Mouse (Mus musculus): ENCODE measurements around the gene Zfp36l2. TPM values are rescaled to one million over a fixed set of nuclear protein-coding genes. Genes with fewer than 3 reads are reported as not detected.
"Not testable (repeated sequence)": the region's sequence is repeated elsewhere in the genome, so short reads cannot be mapped to it uniquely, and the experiment has no call there.

Zfp36l2 gene
- polyA plus RNA-seq, 1 experiment from 2014 or later = 14.8 TPM

DNA sequence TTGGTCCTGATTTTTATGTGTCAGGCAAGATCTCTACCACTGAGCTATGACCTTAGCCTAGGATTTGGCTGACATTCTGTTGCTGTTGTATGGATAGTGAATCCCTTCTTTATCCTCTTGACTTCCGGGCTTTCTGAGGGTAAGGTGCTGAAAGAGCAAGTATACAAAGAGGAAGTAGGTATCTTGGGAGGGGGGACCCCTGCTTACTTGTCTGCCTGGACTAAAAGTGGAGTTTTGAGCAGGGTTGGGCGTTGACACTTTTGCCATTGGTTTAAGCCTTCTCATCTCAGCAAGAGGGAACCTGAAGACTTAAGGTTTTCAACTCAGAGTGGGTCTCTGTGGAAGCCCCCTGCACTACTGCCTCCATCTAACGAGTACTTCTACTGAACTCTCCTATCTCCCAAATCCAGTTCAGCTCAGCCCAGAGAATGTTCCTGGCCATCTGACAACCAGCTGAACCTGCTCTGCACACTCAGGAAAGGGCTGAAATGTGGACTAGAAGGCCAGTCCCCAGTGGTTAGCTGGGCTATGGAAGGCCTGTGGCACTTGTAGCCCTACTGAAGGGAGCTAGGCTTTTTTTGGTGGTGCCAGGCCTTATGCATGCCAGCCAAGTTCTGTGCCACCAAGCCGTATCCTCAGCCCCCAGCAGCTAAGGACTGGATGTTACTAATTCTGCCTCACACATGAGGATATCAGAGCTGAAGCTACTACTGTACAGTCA lies 6.7 kb upstream of the Zfp36l2 start:
- H3K4me3 ChIP-seq = no peak overlapping the region
- WGBS = 71% methylated on average over 4 of the region's 4 CpGs
- no peak overlapping the region for H3K9ac ChIP-seq
- no peak for ATAC-seq (ENCODE audit: borderline replicate concordance, extremely low read depth, low FRiP score, low TSS enrichment)
- no peak overlapping the region for H3K4me2 ChIP-seq
- no peaks in the 10 kb centered on the region for H3K9me3 ChIP-seq
- no peak overlapping the region for H3K27ac ChIP-seq
- H3K36me3 ChIP-seq = 0 out of 2 replicates have a peak, but pooled peaks cover 2% of the 10 kb centered on the region
- no peaks in the 10 kb centered on the region for H3K27me3 ChIP-seq
- peaks cover 10% of the 10 kb centered on the region for H3K4me1 ChIP-seq

DNA sequence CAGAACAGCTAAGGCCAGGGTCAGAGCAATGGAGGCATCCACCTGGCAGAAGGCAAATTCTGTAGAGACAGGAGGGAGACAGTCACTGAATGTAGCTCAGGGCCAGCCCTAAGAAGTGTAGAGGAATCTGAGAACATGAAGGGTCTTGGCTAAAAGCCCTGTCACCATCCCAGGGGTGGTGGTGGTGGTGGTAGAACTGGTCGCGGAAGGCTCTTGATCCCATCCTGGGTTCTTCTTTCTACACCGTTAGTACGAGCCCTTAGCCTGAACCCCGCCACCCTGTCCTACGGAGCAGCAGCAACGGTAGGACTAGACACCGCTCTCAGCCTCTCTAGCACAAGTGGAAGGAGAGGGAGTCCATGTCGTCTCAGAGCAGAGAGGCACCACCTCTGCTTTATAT lies 5.7 kb upstream of the Zfp36l2 start:
- Histone ChIP-seq H3K9me3 (no peaks in the 10 kb centered on the region), H3K4me2 (no peak overlapping the region), H3K36me3 (0 out of 2 replicates have a peak, but pooled peaks cover 2% of the 10 kb centered on the region), H3K4me1 (peaks cover 20% of the 10 kb centered on the region), H3K27me3 (no peaks in the 10 kb centered on the region), H3K27ac (no peak overlapping the region), H3K9ac (no peak overlapping the region), H3K4me3 (no peak overlapping the region)
- WGBS = 80% methylated on average over 9 of the region's 9 CpGs
- no peak for ATAC-seq (ENCODE audit: borderline replicate concordance, extremely low read depth, low FRiP score, low TSS enrichment)

DNA sequence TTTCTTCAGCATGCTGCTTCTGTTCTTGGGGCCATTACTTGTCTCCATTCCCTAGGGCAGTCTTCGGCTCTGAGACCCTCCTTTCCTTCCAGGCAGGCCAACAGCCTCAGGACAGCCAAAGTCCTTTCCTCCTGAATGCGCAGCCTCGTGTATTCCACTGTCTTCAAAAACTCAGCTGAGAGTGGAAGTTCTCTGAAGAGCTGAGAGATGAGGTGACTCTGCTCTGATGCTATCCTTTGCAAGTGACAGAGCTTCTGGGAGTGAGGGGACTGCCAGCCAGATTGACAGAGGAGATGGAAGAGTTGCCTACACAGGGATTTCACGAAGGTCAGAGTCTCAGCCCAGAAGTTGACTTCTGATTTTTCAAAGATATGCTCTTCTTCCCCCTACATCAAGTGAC lies 4.2 kb upstream of the Zfp36l2 start:
- WGBS = 86% methylated on average over 4 of the region's 4 CpGs
- Histone ChIP-seq H3K4me1 (peaks cover 15% of the 10 kb centered on the region), H3K27ac (0 out of 2 replicates have a peak overlapping the region, but pooled peaks have one; percentile 9), H3K4me3 (no peak overlapping the region), H3K9me3 (no peaks in the 10 kb centered on the region), H3K4me2 (no peak overlapping the region), H3K36me3 (0 out of 2 replicates have a peak, but pooled peaks cover 2% of the 10 kb centered on the region), H3K27me3 (no peaks in the 10 kb centered on the region), H3K9ac (no peak overlapping the region)
- ATAC-seq (ENCODE audit: borderline replicate concordance, extremely low read depth, low FRiP score, low TSS enrichment) = no peak

DNA sequence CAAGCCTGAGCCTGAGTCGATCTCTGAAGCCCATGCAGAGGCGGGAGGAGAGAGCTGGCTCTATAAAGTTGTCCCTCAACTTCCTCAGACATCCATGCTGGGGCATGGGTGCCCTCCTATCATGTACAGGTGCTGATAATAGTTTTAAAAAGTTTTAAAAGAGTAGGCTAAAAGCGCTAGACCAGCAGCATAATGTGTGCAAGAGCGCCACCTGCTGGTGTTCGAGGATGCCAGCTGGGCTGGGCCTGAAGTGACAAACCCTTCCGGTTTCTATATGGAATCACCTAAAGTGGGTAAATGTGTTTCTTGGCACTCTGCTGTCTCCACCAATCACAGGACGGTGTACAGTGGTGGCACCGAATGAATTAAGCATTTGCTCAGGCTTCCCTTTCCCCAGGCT lies 3.1 kb upstream of the Zfp36l2 start:
- Histone ChIP-seq H3K4me3 (no peak overlapping the region), H3K9me3 (no peaks in the 10 kb centered on the region), H3K9ac (no peak overlapping the region), H3K4me1 (peaks cover 15% of the 10 kb centered on the region), H3K27ac (no peak overlapping the region), H3K4me2 (no peak overlapping the region), H3K27me3 (no peaks in the 10 kb centered on the region), H3K36me3 (0 out of 2 replicates have a peak, but pooled peaks cover 2% of the 10 kb centered on the region)
- 22% methylated on average over 8 of the region's 8 CpGs for WGBS
- no peak for ATAC-seq (ENCODE audit: borderline replicate concordance, extremely low read depth, low FRiP score, low TSS enrichment)

DNA sequence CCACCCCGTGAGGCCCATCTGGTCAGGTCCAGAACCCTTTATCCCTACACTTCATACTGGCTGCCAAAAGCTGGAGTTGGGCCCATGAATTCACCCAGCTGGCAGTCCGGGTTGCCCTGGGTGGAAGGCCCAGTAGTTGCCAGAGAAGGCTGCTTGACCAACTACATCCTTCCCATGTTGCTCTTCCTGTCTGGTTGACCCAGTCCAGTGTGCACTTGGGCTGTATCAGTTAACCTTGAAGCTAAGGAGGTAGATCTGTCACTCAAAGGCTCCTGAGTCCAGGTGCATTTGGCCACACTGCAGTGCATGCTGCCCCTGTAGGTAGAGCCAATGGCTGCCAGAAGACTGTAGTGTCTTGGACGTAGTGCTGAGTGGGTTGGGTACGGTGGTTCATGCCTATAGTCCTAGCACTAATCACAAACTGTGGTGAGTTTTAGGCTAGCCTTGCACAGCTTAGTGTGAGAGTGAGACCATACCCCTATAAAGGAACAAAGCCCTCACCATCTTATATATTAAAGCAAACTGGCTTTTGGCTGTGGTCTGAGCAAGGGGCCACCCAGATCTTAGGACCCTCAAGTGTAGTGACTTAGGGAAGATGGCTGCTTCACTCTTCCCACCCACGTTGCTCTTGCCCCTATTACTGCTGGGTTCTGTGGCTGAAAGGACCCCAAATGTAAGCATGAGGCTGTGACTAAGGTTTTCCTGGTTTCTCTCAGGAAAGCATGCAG lies 1.5 kb upstream of the Zfp36l2 start:
- H3K27ac ChIP-seq = peak overlapping the region; percentile 100
- no peaks in the 10 kb centered on the region for H3K27me3 ChIP-seq
- H3K36me3 ChIP-seq = peaks cover 2% of the 10 kb centered on the region; the same call in 1 of the 2 replicates
- ATAC-seq (ENCODE audit: borderline replicate concordance, extremely low read depth, low FRiP score, low TSS enrichment) = no peak
- WGBS = 70% methylated on average over 5 of the region's 5 CpGs
- peak overlapping the region; percentile 94 for H3K4me2 ChIP-seq
- H3K9ac ChIP-seq = peak overlapping the region; percentile 71; the same call in 1 of the 2 replicates
- H3K4me3 ChIP-seq = no peak overlapping the region
- peaks cover 15% of the 10 kb centered on the region for H3K4me1 ChIP-seq
- H3K9me3 ChIP-seq = no peaks in the 10 kb centered on the region

DNA sequence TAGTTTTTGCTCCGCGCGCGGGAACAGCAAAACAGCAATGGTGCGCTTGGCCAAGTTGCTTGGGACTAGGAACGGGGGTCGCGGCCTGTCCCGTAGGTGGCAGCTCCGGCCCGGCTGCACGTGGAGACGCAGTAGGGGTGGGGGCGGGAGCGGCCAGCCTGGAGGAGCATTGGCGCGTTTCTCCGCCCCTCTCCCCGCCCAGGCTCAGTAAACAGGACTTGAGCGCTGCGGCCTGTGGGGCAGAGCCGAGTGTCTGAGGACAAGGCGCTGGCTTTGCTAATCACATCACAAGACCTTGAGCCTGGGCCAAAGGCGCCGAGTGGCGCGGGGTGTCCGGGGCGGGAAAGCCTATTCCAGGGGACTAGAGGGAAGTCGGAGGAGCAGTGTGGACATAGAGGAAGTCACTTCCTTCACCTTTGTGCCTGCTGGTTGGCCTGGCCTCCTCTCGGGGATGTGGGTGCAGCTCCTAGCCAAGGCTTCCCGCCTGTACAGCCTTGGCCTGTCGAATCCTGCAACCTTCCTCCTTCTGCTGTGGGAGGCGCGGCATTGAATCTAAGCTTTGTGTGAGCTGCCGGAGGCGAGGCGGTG lies 721 bp upstream of the Zfp36l2 start:
- H3K9ac ChIP-seq = peak overlapping the region; percentile 71
- H3K4me2 ChIP-seq = peak overlapping the region; percentile 94
- peaks cover 2% of the 10 kb centered on the region; the same call in 1 of the 2 replicates for H3K36me3 ChIP-seq
- peak overlapping the region; percentile 100 for H3K27ac ChIP-seq
- H3K9me3 ChIP-seq = no peaks in the 10 kb centered on the region
- WGBS = 1% methylated on average over 36 of the region's 38 CpGs
- H3K4me1 ChIP-seq = peaks cover 17% of the 10 kb centered on the region
- no peaks in the 10 kb centered on the region for H3K27me3 ChIP-seq
- H3K4me3 ChIP-seq = peak overlapping the region; percentile 77
- peak; percentile 91 for ATAC-seq (ENCODE audit: borderline replicate concordance, extremely low read depth, low FRiP score, low TSS enrichment)

DNA sequence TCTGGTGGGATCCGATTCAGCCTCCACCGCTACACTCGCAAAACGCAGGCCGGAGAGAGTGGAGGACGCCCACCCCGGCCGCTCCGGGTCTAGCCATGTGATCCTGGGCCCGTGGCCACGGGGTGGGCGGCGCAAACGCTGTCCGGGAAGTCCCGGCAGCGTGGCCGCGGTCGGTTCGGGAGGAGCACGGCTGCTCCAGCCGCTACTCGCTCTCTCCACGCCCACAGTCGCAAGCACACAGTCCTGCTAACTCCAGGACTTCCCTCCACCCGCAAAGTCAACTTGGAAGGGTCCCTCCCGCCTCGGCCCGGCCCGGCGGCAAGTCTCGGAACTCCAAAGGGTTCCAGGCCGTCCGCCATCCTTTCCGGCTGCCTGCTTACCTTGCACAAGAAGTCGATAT lies 483 bp downstream of the Zfp36l2 start:
- peak overlapping the region; percentile 87 for H3K4me3 ChIP-seq
- peak overlapping the region; percentile 94 for H3K4me2 ChIP-seq
- not testable (repeated sequence) for H3K27me3 ChIP-seq, H3K9me3 ChIP-seq, H3K36me3 ChIP-seq
- peaks cover 29% of the 10 kb centered on the region for H3K4me1 ChIP-seq
- ATAC-seq (ENCODE audit: borderline replicate concordance, extremely low read depth, low FRiP score, low TSS enrichment) = peak; percentile 21
- H3K27ac ChIP-seq = peak overlapping the region; percentile 100
- 0% methylated on average over 15 of the region's 37 CpGs for WGBS
- peak overlapping the region; percentile 91 for H3K9ac ChIP-seq

DNA sequence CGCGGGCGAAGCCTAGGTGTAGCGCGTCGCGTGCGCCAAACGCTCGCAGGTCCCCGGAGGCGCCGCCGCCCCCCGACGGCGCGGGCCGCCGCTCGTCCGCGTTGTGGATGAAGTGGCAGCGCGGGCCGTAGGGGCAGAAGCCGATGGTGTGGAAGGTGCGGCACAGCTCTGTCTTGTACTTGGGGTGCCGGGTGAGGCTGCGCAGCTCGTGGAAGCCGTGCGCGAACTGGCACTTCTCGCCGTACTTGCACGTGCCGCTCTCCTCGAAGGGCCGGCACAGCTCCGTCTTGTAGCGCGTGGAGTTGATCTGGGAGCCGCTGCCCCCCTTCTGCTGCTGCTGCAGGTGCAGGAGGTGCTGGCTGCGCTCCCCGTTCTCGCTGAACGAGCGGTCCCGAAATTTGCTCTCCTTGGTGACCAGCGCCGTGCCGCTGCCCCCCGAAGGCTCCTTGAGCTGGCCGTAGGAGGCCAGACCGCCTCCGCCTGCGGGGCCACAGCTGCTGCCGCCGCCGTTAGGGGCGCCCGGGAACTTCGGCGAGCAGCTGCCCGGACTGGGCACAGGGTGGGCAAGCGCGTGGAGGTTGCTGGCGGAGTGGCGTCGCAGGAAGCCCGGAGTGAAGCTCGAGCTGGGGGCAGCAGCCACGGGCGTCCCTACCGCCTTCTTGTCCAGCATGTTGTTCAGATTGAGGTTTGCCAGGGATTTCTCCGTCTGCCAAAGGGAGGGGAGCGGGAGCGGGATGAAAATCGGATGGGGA lies 1.1 kb downstream of the Zfp36l2 start:
- H3K36me3 ChIP-seq = peaks cover 2% of the 10 kb centered on the region; the same call in 1 of the 2 replicates
- peak overlapping the region; percentile 96 for H3K27ac ChIP-seq
- no peaks in the 10 kb centered on the region for H3K27me3 ChIP-seq
- no peaks in the 10 kb centered on the region for H3K9me3 ChIP-seq
- H3K9ac ChIP-seq = peak overlapping the region; percentile 91
- H3K4me1 ChIP-seq = peaks cover 36% of the 10 kb centered on the region
- no peak for ATAC-seq (ENCODE audit: borderline replicate concordance, extremely low read depth, low FRiP score, low TSS enrichment)
- H3K4me3 ChIP-seq = peak overlapping the region; percentile 87
- peak overlapping the region; percentile 73 for H3K4me2 ChIP-seq
- WGBS = under 1% methylated on average over 79 of the region's 80 CpGs

DNA sequence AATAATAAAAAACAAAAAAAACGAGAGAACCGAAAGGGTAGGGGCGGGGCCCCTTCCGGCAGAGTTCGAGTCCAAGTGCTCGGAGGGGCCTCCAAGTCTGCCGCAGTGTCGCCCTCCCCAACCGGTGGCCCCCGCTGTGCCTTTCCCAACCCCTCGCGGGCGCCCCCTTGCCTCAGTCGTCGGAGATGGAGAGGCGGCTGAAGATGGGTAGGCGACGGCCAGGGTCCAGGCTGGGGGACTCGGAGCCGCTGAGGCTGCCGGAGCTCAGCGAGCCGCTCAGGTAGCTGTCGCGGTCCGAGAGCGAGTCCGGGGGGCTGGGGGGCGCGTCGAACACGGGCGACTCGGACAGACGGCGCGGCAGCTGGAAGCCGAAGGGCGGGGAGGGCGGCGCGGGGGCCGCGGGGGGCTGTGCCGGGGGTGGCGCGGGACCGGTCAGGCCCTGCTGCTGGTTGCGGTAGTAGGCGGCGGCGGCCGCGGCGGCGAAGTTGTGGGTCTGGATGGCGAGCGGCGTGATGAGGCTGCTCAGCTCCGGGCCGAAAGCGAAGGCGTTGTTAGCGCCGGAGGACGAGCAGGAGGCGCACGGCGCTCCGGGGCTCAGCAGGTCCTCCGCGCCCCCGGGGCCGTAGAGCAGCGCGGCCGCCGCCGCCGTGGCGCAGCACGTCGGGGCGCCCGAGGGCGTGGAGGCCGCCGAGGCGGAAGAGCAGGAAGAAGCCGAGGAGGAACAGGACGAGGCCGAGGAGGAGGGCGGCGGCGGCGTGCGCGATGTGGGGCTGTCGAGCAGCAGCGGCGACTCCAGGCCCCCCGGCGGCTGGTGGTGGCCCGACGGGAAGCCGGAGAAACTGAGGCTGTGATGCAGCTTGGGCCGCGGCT lies 1.9 kb downstream of the Zfp36l2 start:
- Histone ChIP-seq H3K4me3 (peak overlapping the region; percentile 87), H3K36me3 (no peaks in the 10 kb centered on the region; the same call in 1 of the 2 replicates), H3K9me3 (no peaks in the 10 kb centered on the region), H3K4me1 (peaks cover 44% of the 10 kb centered on the region), H3K9ac (peak overlapping the region; percentile 91), H3K27me3 (no peaks in the 10 kb centered on the region), H3K27ac (peak overlapping the region; percentile 96), H3K4me2 (peak overlapping the region; percentile 73)
- no peak for ATAC-seq (ENCODE audit: borderline replicate concordance, extremely low read depth, low FRiP score, low TSS enrichment)
- WGBS = under 1% methylated on average over 93 of the region's 108 CpGs

DNA sequence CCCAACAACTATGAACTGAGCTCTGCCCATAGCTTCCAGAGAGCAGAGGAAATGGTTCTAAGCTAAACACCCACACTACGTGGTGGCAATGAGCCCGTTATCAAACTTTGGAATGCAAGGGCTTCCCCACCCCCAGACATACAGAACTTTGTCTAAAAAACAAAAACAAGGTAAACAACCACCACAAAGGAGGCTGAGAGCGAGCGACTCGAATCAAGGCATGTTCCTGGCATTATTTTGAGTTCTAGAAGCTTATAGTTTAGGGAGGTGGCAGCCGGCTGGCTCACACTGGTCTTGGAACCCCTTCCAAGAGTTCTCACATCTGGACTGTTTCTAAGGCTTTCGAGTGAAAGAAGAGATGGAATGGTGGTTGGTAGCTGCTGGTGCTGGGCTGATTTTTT lies 2.7 kb downstream of the Zfp36l2 start:
- no peak for ATAC-seq (ENCODE audit: borderline replicate concordance, extremely low read depth, low FRiP score, low TSS enrichment)
- H3K4me3 ChIP-seq = peak overlapping the region; percentile 87
- peaks cover 50% of the 10 kb centered on the region for H3K4me1 ChIP-seq
- H3K27ac ChIP-seq = peak overlapping the region; percentile 96
- H3K36me3 ChIP-seq = no peaks in the 10 kb centered on the region; the same call in 1 of the 2 replicates
- H3K4me2 ChIP-seq = peak overlapping the region; percentile 73
- no peaks in the 10 kb centered on the region for H3K9me3 ChIP-seq
- H3K27me3 ChIP-seq = no peaks in the 10 kb centered on the region
- peak overlapping the region; percentile 91 for H3K9ac ChIP-seq
- 1% methylated on average over 7 of the region's 7 CpGs for WGBS
